Mouse (Mus musculus): ENCODE results near the gene Map6d1.

DNA sequence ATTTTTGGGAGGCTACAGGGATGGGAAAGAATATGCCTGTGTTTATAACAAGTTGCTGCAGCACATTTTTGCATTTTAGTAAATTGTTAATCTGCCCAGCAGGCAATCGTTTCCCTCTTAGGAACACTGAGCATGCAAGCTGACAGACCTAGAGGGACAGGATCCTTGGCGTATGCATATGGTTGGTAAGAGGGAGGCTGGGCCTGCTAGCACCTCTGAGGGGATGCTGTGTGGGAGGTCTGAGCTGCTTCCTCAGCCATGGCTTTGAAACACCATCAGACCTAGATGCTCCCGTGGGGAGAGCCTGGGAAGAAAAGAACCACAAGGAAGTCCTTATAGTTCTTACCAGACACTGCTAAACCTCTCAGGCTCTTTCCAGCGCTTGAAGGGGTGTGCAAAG, 6.8 kb downstream of the Map6d1 start:
- TF ChIP-seq CHD2 (IDR thresholded peaks at IDR 0.05; ENCODE audit: low read length) (no peak), CTCF (conservative IDR thresholded peaks at IDR 0.05 in 1 of 2, IDR thresholded peaks at IDR 0.05 in 1 of 2; ENCODE audit: low read depth in 2 of 2, low read length in 2 of 2) (no peak), POLR2A (IDR thresholded peaks at IDR 0.05; ENCODE audit: low read depth, low read length) (no peak), BHLHE40 (IDR thresholded peaks at IDR 0.05; ENCODE audit: low read depth, low read length) (no peak), ZC3H11A (IDR thresholded peaks at IDR 0.05; ENCODE audit: low read depth, low read length) (no peak)

Measured in CH12.LX (cell line).